Mouse (Mus musculus): ENCODE results near the gene Il1rapl1.

DNA sequence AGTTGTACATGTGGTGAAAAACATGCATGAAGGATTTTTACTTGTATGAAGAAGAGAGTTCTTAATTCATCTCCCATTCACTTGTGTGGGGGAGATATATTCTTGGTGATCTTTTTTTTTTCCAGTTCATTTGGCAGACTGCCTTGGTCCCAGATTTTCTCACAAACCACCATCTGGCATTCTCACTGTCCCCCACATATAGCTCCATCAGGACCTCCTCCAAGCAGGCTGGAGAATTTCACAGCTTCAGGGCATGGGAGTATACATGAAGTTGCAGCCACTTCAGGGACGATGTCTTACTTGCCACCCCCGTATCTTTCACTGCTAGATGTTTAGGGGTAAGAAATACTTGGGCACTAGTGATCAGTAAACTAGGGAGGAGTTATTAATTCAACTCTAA is 404.9 kb downstream of the Il1rapl1 start:
- TF ChIP-seq POLR2A (IDR thresholded peaks at IDR 0.05; ENCODE audit: low read depth, low read length), result no peak
- no peak for TF ChIP-seq CTCF (IDR thresholded peaks at IDR 0.05; ENCODE audit: extremely low read depth, insufficient read length, insufficient replicate concordance, low read depth, low read length)

Data from small intestine, adult 2 months (tissue).